Mouse (Mus musculus): ENCODE measurements around the gene Zfr. TPM values are rescaled to one million over a fixed set of nuclear protein-coding genes. Genes with fewer than 3 reads are reported as not detected.

Zfr gene
- polyA plus RNA-seq, 1 experiment from 2014 or later = 122 TPM

DNA sequence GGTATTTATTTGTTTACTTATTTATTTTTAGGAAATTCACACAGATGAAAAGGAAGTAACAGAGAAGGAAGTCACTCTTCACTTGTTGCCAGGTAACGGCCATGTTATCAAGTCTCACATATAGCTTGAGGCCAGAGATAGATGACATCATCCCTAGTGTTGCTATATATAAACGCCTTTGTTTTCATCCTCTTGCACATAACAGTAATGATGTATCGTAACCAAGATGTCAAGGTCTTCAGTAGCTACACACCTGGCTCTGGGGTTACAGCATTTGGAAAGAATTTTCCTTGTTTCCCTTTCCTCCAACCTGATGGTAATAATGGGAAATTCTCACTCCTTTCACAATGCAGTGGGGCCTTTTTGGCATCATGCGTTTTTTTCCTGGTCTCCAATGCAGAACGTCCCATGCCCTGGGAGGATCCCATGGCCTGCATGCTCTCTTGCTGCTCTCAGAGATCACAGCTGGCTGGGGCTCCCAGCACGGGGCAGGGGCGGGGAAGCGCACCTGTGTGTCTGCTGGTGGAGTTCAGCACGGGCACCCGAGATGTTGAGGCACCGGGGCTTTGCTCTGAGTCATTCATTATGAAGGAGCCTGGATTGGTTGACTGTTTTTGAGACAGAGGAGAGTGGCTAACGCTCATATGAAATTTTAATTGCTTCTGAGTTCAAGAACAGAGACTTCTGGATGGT is 112.8 kb downstream of the Zfr start:
- no peaks in the 10 kb centered on the region for H3K27me3 ChIP-seq (ENCODE audit: insufficient read depth, poor library complexity, severe bottlenecking)
- H3K36me3 ChIP-seq = peaks cover 30% of the 10 kb centered on the region
- no peak overlapping the region for H3K4me3 ChIP-seq
- H3K4me1 ChIP-seq = peaks cover 62% of the 10 kb centered on the region
- H3K9me3 ChIP-seq = no peaks in the 10 kb centered on the region
- no peak for DNase-seq (ENCODE audit: low spot score)
- WGBS = 43% methylated on average over 12 of the region's 12 CpGs
- peak overlapping the region; percentile 86 for H3K27ac ChIP-seq

- no peak for DNase-seq (ENCODE audit: low spot score)
- H3K27ac ChIP-seq = no peak overlapping the region
- no peaks in the 10 kb centered on the region for H3K9me3 ChIP-seq
- H3K4me1 ChIP-seq = peaks cover 59% of the 10 kb centered on the region
- WGBS = 84% methylated on average over 6 of the region's 6 CpGs
- peaks cover 41% of the 10 kb centered on the region for H3K36me3 ChIP-seq
- H3K27me3 ChIP-seq (ENCODE audit: insufficient read depth, poor library complexity, severe bottlenecking) = no peaks in the 10 kb centered on the region
- no peak overlapping the region for H3K4me3 ChIP-seq
These were observed 113.8 kb downstream of the Zfr start for GRCm38 (mm10) chr15:12231462-12231861.

DNA sequence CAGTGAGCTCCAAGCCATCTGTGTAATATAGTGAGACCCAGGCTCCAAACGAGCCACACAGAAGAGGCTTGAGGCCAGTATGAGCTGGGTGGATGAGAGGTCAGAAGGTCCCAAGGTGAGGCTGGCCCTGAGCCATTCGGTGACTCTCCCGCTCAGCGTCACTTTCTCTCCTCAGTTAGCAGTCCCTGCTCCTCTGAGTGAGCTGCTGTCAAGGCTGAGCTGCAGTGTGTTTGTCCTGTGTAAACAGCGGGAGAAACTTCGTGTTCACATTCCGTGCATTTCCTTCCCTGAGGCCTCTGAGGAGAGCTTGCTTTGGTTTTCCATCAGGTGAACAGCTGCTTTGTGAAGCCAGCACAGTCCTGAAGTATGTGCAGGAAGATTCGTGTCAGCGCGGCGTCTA is 114.8 kb downstream of the Zfr start:
- no peak for DNase-seq (ENCODE audit: low spot score)
- Histone ChIP-seq H3K4me3 (no peak overlapping the region), H3K27me3 (ENCODE audit: insufficient read depth, poor library complexity, severe bottlenecking) (no peaks in the 10 kb centered on the region), H3K9me3 (no peaks in the 10 kb centered on the region), H3K4me1 (peaks cover 52% of the 10 kb centered on the region), H3K27ac (peak overlapping the region; percentile 42; the same call in 1 of the 2 replicates), H3K36me3 (peaks cover 50% of the 10 kb centered on the region)
- WGBS = 62% methylated on average over 11 of the region's 11 CpGs

GRCm38 (mm10) chr15:12233021-12233420 is 115.4 kb downstream of the Zfr start:
- no peak overlapping the region for H3K27ac ChIP-seq
- 88% methylated on average over 4 of the region's 4 CpGs for WGBS
- no peak overlapping the region for H3K4me3 ChIP-seq
- H3K36me3 ChIP-seq = peaks cover 56% of the 10 kb centered on the region
- H3K27me3 ChIP-seq (ENCODE audit: insufficient read depth, poor library complexity, severe bottlenecking) = no peaks in the 10 kb centered on the region
- DNase-seq (ENCODE audit: low spot score) = no peak
- no peaks in the 10 kb centered on the region for H3K9me3 ChIP-seq
- peaks cover 52% of the 10 kb centered on the region for H3K4me1 ChIP-seq

MicroRNA genes within 50 kb of the gene (microRNA counts, 519-probe panel; counts per million panel counts)
- microRNA mmu-miR-1898 = not detected

Small RNA genes lying within 50 kb of the gene (microRNA-seq; reads per million reads assigned to microRNA genes)
- gene Mir1898 = not detected

Other genes with a start within 250 kb of the Zfr start
- 12.0 and 14.8 TPM in 2 replicates for gene Npr3, start 210.5 kb upstream of the Zfr start, polyA plus RNA-seq (2016; fragmentation: Nextera tagmentation; extraction: Ambion mirVana)
- gene Sub1, start 120.8 kb upstream of the Zfr start, polyA plus RNA-seq (2016; fragmentation: Nextera tagmentation; extraction: Ambion mirVana) = 627 and 739 TPM in 2 replicates
- gene Mtmr12, start 87.2 kb downstream of the Zfr start, polyA plus RNA-seq (2016; fragmentation: Nextera tagmentation; extraction: Ambion mirVana) = 18.7 and 19.0 TPM in 2 replicates
- 64.5 and 73.9 TPM in 2 replicates for gene Golph3, start 203.6 kb downstream of the Zfr start, polyA plus RNA-seq (2016; fragmentation: Nextera tagmentation; extraction: Ambion mirVana)
- gene 1810049J17Rik, start 204.1 kb downstream of the Zfr start, polyA plus RNA-seq (2016; fragmentation: Nextera tagmentation; extraction: Ambion mirVana) = not detected in 2 replicates